Mouse (Mus musculus): Measurements from ENCODE around the gene Ranbp6. TPM values are rescaled to one million over a fixed set of nuclear protein-coding genes. Genes with fewer than 3 reads are reported as not detected.

The Ranbp6 gene
- total RNA-seq, 1 experiment from 2014 or later = 13.4 TPM

DNA sequence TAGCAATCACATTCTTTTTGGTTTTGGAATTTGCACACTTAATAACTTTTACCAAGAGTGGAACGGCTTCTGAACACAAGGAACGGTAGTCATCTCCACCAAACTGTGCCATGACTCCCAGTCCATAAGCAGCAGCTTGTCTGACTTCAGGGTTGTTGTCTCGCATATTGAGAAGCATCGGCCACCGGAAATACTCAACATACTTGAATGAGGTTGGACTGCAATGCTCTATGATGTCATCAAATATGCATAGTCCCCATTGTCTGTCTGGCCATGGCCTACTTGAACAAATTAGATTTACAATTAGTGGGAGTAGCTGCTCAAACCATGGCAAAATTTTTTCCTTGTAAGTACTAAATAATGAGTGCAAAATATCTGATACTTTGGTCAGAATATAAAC lies 2.8 kb downstream of the Ranbp6 start:
- no peak for DNase-seq

DNA sequence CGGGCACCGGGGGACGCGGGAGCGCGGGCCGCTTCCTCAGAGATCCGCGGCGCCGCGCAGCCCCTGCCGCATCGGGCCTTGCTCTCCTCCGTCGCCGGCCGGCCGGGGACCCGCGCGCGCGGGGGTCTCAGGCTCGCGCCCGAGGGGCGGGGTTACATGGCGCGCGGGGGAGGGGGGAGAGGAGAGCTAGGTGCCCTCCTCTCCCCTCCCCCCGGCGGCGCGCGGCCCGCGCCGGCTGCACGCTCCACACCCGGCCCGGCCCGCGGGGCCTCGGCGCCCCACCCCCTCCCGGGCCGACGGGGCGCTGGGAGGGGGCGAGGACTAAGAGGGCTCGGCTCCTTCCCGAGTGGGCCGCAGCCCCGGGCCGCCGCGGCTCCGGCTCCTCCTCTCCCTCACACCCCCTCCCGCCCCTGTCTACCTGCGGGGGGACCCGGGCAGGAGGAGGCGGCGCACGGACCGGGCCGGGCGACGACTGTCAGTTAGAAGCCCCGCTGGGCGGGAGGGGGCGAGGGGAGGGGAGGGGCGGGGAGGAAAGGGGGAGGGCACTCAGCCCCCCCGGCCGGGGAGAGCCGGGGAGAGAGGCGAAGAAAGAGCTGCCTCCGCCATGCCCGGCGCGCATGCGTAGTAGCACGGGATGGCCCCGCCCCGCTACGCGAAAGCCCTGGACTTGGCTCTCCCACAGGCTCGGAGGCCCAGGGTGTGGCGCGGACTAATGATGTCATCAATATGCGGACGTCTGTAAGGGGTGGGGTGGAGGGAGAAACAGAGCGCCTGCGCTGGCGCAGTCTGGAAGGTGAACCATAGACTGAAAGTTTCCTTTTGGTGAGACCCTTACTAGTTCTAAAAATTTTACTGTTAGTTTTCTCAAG lies 6.6 kb downstream of the Ranbp6 start, which contains the start of gene 9930021J03Rik:
9930021J03Rik (minus strand) TSS at position 73 of the 869 bp plus-strand sequence.
- peak; percentile 99 for DNase-seq

DNA sequence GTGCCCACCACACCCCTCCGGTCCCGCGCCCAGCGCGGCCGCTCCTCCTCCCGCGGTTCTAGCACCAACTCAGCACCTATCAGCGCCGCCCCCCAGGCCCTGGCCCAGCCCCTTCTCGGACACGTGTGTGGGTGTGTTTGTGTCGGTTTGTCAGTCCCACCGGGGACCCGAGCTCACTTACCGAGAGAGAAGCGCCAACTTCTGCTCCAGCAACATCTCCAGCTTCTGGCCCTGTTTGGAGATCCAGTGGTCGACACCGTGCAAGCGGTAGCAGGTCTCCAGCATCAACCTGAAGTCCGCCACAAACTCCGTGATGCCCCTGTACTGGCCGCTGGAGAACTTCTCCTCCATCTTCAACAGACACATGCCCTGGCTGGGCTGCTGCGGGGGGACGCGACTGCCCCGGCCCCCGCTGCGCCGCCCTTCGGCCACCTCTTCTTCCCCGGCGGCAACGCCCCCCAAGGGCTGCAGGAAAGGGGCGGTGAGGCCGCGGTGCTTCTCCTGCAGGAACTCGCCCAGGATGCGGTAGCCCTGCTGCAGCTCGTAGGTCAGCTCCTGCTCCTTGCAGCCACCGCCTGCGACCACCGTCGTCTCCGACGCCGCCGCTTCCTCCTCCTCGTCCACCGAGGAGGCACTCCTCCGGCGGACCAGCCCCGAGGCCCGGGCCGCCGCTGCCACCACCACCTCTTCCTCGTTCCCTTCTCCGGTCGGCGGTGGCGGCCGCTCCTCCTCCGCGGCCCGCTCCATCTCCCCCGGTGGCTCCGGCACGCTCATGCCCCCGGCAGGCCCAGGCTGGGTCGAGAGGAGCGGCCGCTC lies 7.5 kb downstream of the Ranbp6 start:
- DNase-seq = peak; percentile 89

DNA sequence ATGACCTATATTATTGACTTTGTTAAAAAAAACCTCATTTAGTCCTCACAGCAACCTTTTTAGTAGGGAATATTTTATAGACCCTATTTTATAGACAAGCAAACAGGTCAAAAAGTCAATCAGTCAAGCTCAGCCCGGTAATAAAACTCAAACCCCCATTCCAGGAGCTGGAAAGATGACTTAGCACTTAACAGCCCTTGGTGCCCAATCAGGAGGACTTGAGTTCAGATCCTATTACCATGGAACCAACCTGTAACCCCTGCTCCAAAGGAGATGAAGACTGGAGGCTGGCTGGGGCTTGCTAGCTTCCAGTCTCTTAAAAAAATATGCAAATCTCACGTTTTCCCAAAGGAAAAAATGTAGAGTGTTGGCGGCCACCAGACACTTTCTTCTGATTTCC lies 8.8 kb downstream of the Ranbp6 start:
- no peak for DNase-seq

DNA sequence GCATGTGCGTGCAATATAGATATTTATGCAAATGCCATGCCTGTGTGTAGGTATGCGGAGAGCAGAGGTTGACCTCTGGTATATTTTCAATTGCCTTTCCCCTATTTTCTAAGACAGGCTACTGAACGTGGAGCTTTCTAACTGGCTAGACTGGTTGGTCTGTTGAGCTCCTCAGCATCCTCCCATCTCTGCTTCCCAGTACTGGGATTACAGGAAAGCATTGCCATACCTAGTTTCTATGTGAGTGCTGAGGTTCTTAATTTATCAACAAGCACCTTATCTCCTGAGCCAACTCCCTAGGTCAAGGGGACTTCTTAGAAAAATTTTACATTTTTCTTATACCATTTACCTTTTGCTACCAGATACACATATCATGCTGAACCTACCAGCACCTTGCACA lies 15.4 kb downstream of the Ranbp6 start:
- DNase-seq = no peak

DNA sequence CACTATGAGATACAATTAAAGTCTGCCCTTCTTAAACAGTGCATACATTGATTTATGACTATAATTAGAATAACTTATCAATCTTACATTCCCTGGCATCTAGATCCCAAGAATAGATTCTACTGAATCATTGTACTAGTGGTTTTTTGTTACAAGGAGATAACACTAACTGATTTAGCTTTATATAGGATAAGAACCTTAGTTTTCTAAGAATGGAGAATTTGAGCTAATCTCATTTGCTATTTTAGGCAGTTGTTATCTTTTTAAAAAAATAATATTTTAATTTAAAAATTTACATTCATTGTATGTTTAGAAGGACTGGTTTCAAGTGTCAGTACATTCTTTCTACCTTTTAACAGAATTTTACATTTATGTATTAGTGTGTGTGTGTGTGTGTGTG lies 24.8 kb downstream of the Ranbp6 start:
- DNase-seq = no peak

DNA sequence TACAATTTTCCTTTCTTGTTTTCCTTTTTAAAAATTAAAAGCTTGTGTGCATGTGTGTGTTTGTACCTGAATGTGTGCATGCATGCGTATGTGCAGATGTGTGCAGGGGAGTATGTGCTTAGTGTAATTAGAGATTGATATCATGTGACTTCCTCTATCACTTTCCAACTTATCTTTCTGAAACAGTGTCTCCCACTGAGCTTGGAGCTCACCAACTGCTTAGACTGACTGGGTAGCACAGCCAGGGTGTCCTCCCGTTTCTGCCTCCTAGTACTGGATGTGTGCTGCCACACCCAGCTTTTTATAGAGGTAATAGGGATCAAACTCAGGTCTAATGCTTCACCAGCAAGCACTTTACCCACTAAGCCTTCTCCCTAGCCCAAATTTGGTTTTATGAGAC lies 29.9 kb downstream of the Ranbp6 start:
- no peak for DNase-seq

Other genes starting within 250 kb of the Ranbp6 start
- 52.8 and 53.8 TPM in 2 replicates for gene Ermp1, start 164.6 kb downstream of the Ranbp6 start, total RNA-seq (2021)
- not detected in 2 replicates for gene Mlana, start 115.2 kb downstream of the Ranbp6 start, total RNA-seq (2021)
- gene 9930021J03Rik, start 7.0 kb downstream of the Ranbp6 start, total RNA-seq (2021) = 16.4 and 16.6 TPM in 2 replicates
- gene Il33, start 112.1 kb upstream of the Ranbp6 start, total RNA-seq (2021) = 12.7 and 16.9 TPM in 2 replicates
- gene Trpd52l3, start 190.8 kb upstream of the Ranbp6 start, total RNA-seq (2021) = not detected in 2 replicates
- gene Uhrf2, start 217.5 kb upstream of the Ranbp6 start, total RNA-seq (2021) = 42.1 and 43.6 TPM in 2 replicates

Data from adrenal gland, postnatal 14 days (tissue).